In the genomic region with DNA sequence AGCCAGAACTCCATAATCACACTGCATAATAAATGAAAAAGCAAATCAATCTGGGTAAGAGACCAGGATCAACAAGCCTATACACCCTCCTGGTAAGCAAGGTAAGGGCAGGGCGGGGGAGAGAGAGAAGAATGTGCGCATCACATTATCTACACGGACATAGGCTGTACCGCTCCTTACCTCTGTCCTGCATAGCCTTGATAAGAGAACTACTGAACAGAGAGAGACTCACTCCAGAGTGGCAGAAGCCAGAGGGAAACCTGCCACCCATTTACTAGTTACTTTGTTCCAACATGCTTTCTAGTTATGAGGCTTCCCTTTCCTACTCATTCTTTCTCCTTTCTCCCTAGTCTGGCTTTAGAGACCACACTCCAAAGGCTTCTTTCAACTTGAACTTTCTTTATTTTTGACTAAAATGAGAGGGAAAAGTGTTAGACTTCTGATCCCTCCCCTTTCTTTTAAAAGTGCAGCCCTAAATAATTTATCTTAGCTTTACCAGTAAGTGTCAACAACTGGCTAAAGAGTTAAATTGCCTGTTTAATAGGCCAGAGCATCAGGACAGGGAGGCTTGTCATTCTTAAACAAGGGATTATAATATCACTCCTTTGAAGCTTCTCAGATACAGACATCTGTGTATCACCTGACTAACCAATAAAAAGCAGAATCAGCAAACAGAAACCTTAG, we compare ENCODE assay signal across 11 mouse cellular contexts. TPM values are rescaled to one million over a fixed set of nuclear protein-coding genes. Genes with fewer than 3 reads are reported as not detected.
DNase-seq lines count a peak whose midpoint lies in the region; ATAC-seq and TF ChIP-seq lines count a peak whose summit lies in the region.
"Had no signal": no experiment of that assay in that cellular context is flagged by ENCODE, and none has a peak within 500 bp of the region (broad histone marks: within the 10 kb centered on the region; RNA-seq: fewer than 3 reads in every experiment).

No protein-coding gene starts in this region.

- no peak overlapping the region for H3K4me3 ChIP-seq in heart, embryonic 11.5 days (ENCODE audit: low read depth, low read length)
- no peak overlapping the region for H3K4me3 ChIP-seq in ES-E14 (ENCODE audit: insufficient read depth in 1 of 2, low read depth in 1 of 2, low read length in 2 of 2, poor library complexity in 1 of 2, severe bottlenecking in 1 of 2)
- H3K4me3 ChIP-seq: myocyte had no signal

- no peak overlapping the region for H3K9ac ChIP-seq in heart, embryonic 11.5 days (ENCODE audit: low read depth, low read length)
- H3K9ac ChIP-seq in ES-E14 (ENCODE audit: insufficient read depth, low read depth, low read length, poor library complexity, severe bottlenecking): no peak overlapping the region

- WGBS in heart, embryonic 11.5 days (ENCODE audit: insufficient replicate concordance): 64% methylated on average over 4 of the region's 4 CpGs

- peaks cover 4% of the 10 kb centered on the region; the same call in 1 of the 2 replicates for H3K4me1 ChIP-seq in heart, embryonic 11.5 days (ENCODE audit: control insufficient read depth, insufficient read depth, low read length)
- no peaks in the 10 kb centered on the region for H3K4me1 ChIP-seq in ES-E14 (ENCODE audit: control insufficient read depth in 2 of 2, insufficient read depth in 2 of 2, low read length in 2 of 2, poor library complexity in 1 of 2)

- no peak for DNase-seq in heart, adult 18-20 months
- peak; percentile 19 for DNase-seq in ES-E14 (ENCODE audit: low read depth, low spot score)
- no peak for DNase-seq in cerebellum, adult 11-12 months
- DNase-seq in cerebellum, postnatal 4 days (ENCODE audit: low spot score in 2 of 2): no peak
- DNase-seq: gastrocnemius, postnatal 14 days had no signal

- peak; percentile 96 for ATAC-seq in heart, embryonic 11.5 days (replicated peaks; ENCODE audit: insufficient number of reproducible peaks, low FRiP score, low TSS enrichment)
- peak; percentile 92 for ATAC-seq in erythroblast, adult 5-6 weeks (replicated peaks; ENCODE audit: low FRiP score, poor library complexity, severe bottlenecking)
- ATAC-seq in megakaryocyte progenitor cell, adult 5-6 weeks (replicated peaks; ENCODE audit: poor library complexity): peak; percentile 97
- ATAC-seq in cerebellum, adult (ENCODE audit: insufficient number of reproducible peaks, low FRiP score, low TSS enrichment): no peak

- H3K36me3 ChIP-seq in heart, embryonic 11.5 days (ENCODE audit: control insufficient read depth, insufficient read depth, low read length): no peaks in the 10 kb centered on the region
- no peaks in the 10 kb centered on the region for H3K36me3 ChIP-seq in ES-E14 (ENCODE audit: control insufficient read depth, insufficient read depth, low read length, poor library complexity, severe bottlenecking)

- H3K27ac ChIP-seq in heart, embryonic 11.5 days (ENCODE audit: low read depth, low read length): peak overlapping the region; percentile 75
- H3K27ac ChIP-seq in ES-E14 (ENCODE audit: insufficient read depth, low read depth, low read length, poor library complexity, severe bottlenecking): no peak overlapping the region

- H3K4me2 ChIP-seq in heart, embryonic 11.5 days: no peak overlapping the region; the same call in 1 of the 2 replicates

- no peaks in the 10 kb centered on the region for H3K9me3 ChIP-seq in heart, embryonic 11.5 days (replicated peaks; ENCODE audit: control insufficient read depth, low read length)
- H3K9me3 ChIP-seq in ES-E14 (ENCODE audit: control insufficient read depth, insufficient read depth, low read depth, low read length): no peaks in the 10 kb centered on the region

- no peaks in the 10 kb centered on the region for H3K27me3 ChIP-seq in heart, embryonic 11.5 days (ENCODE audit: control insufficient read depth, insufficient read depth, low read length)
- H3K27me3 ChIP-seq: Patski had no signal

- in situ Hi-C loops in ES-E14 (cut with MboI; ENCODE audit: low sequenced_read_pairs in 2 of 2, unreplicated experiment in 2 of 2): no loop called here

TF ChIP-seq in ES-E14, 5 proteins besides CTCF, POLR2A, EP300 and RAD21:
- no peak for TF ChIP-seq CHD2 (IDR thresholded peaks at IDR 0.05; ENCODE audit: low read depth, low read length)
- TF ChIP-seq MAFK (IDR thresholded peaks at IDR 0.05; ENCODE audit: insufficient read depth, low read depth, low read length): no peak
TF ChIP-seq in ES-E14: peak in this region for 0.

RNA-seq across cellular contexts. Expression of a gene that starts 38.3 kb away (rescaled TPM):
- 169 and 175 TPM in 2 replicates for polyA plus RNA-seq in heart, embryonic 11.5 days (2014; fragmentation: Nextera tagmentation; extraction: Ambion mirVana)
- 10 to 100 TPM; 84.2 to 97.6 TPM for total RNA-seq in heart, adult 18-20 months (2021)
- 43.1 and 47.9 TPM in 2 replicates for total RNA-seq in ES-E14 (2012; rRNA removed)
- total RNA-seq in erythroblast, adult 5-6 weeks (2015; ENCODE audit: low replicate concordance): 436 and 450 TPM in 2 replicates
- 548 and 626 TPM in 2 replicates for total RNA-seq in erythroblast, adult 5-6 weeks (2017; ENCODE audit: low replicate concordance)
- 83.3 and 86.9 TPM in 2 replicates for total RNA-seq in megakaryocyte progenitor cell, adult 5-6 weeks (2015)
- total RNA-seq in megakaryocyte progenitor cell, adult 5-6 weeks (2017): 62.8 and 71.7 TPM in 2 replicates

RNA-seq across cellular contexts. Expression of a gene that starts 44.9 kb away (rescaled TPM):
- polyA plus RNA-seq in heart, embryonic 11.5 days (2014; fragmentation: Nextera tagmentation; extraction: Ambion mirVana): 9.2 and 11.2 TPM in 2 replicates
- 10 to 100 TPM; 20.0 to 25.8 TPM for total RNA-seq in heart, adult 18-20 months (2021)
- 9.2 and 10.3 TPM in 2 replicates for total RNA-seq in ES-E14 (2012; rRNA removed)
- total RNA-seq in erythroblast, adult 5-6 weeks (2015; ENCODE audit: low replicate concordance): not detected in 2 replicates
- 3.1 TPM in 1 of 2 replicates, not detected in the other for total RNA-seq in erythroblast, adult 5-6 weeks (2017; ENCODE audit: low replicate concordance)
- total RNA-seq in megakaryocyte progenitor cell, adult 5-6 weeks (2015): 0.86 TPM in 1 of 2 replicates, not detected in the other
- total RNA-seq in megakaryocyte progenitor cell, adult 5-6 weeks (2017): 3.0 TPM in 1 of 2 replicates, not detected in the other
